Mouse (Mus musculus) stomach, adult 2 months (tissue): ENCODE data around the gene Olfr33. TPM values are rescaled to one million over a fixed set of nuclear protein-coding genes. Genes with fewer than 3 reads are reported as not detected.

Source experiments
- polyA plus RNA-seq: library from polyadenylated mRNA; depleted of rRNA; stranded (reverse); fragments of >200 nt; gene quantifications from 2 replicates; pipeline ENCODE4 v1.2.3, GENCODE M21; 2012; rRNA removed

Gene Olfr33
- polyA plus RNA-seq = 0.15 TPM in 1 of 2 replicates, not detected in the other

DNA sequence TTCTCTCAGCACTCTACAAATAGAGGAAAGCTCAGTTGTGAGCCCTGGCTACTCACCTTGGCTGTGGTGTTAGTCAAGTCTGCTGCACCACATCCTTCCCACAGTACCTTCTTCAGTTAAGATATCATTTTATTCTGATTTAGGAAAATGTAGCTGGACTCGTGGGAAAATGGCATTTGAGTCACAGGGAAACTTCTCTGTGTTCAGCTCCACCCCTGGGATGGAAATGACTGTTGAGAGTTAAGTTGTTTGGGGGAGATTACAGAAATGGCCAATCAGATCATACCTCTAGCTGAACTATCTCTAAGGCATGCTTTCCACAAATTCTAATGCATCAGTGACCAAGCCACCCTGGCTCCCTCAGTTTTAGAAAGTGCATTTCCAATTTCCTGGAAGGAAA is at the start of gene Olfr33:
Gene Olfr33 (minus strand): TSS at position 101 of the 400 bp plus-strand sequence.

DNA sequence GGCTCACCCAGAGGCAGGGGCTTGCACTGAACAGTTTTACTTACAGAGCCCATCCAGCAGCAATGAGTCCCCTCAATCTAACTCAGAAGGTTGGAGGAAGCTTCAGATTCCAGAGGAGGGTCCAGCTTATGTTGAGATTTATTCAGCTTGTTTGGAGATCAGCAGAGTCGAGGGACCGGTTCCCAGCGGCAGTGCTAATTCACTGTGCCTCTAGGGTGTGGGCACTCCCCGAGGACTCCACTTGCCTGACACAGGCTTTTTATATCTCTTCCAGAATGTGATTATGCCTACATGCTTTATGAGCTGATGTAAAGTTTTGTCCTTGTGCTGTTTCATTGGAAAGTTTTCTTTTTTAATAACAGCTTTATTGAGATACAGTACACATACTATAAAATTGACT is 40.4 kb upstream of the Olfr33 start, which contains the start of the genes Olfr560 and Olfr78:
Gene Olfr560 (minus strand): TSS at position 101 of the 400 bp plus-strand sequence.
Gene Olfr78 (minus strand): TSS at position 206 of the 400 bp plus-strand sequence.

DNA sequence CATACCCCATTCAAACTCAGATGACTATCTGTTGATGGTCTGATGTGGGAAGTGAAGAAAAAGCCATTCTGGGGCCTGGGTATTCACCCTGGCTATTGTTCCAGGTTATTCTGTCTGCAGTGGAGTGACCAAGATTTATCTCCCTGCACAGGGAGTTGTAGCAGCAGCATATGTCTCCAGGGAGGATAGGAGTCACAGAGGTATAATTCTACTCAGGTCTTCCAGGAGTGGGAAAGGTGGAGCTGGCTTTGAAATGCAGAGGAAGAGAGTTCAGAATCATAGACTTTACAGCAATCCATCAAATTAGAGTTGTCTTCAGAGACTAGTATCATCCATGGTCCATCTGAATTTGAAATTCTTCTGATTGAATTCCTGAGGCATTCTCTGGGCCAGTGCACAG is 8.5 kb upstream of the Olfr33 start, which contains the start of gene Olfr559:
Gene Olfr559 (minus strand): TSS at position 101 of the 400 bp plus-strand sequence.

DNA sequence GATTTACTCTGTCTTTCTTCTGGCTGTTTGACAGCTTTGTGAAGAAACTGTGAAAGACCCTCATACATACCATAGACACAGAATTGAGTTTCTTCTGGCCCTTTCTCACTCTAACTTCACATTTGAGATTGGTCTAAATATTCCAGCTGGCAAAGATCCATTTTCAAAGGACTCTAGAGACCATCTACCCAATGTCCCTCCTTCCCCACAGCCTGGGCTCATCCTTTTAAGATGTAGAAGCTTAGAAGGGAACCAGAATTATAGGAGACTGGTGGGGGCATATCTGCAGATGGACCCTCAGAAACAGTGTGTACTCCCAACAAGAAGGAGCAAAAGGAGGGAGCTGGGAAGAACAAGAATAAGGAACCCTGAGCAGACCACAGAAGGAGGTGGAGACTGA is 17.0 kb downstream of the Olfr33 start, which contains the start of gene Olfr558:
Gene Olfr558 (plus strand): TSS at position 301 of the 400 bp plus-strand sequence.

DNA sequence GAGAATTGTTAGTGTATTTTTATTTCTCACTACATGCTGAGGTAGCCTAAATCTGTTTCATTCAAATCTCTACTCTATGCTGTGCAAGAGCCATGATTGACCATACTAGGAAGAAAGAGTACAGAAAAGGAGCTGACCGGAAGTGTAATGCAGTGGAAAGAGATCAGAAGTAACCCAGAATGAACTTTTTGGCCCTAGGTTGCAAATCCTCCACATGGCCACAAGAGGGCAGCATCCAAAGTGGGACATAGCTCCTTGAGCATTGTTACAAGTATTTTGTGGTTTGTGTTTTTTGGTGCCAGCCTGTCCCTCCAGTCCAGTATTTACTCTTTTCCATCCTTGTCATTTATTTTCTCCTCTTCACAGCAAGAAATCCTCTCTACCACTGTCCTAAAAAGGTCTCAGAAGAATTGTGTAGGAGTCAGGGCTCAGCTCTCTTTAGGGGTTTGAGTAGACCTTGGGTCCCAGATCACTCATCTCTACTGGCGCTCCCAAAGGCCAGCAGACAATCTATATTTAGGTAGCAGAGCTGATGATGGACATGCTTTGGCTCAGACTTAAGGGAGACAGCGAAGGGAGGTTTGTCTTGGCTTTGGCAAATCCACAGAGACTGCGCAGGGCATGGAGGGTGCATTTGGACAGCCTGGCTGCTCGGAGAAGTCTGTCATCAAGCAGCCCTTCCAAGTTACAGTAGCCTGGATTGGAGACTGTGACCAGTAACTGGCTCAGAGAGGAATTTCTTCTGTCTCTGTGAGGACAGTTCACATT is 23.3 kb downstream of the Olfr33 start, which contains the start of gene Olfr557:
Gene Olfr557 (plus strand): TSS at position 553 of the 768 bp plus-strand sequence.

DNA sequence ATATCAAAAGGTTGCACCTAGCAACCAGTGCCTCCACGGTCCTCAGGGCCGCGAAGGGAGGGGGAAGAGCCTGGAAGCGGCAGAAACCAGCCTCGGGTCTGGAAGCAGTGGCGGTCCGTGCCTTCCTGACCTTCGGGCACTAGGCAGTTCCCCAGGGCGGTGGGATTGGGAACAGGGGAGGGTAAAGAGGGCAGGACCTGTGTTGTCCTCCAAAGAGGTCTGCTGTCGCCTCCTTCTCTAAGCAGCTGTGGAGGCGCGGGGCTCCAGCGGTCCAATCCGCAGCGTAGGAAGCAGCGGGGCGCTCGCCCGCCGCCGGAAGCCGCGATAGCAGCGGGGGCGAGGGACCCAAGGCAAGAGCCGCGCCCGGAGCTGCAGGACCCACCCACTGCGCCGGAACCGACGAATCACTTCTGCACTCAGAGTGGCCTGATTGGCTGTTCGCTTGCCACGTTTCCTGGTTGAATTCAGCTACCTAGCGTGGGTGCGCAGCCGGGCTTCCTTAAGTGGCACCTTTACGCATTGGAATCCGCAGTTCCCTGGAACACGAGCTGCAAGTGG is 31.8 kb downstream of the Olfr33 start, which contains the start of gene Trim68:
Gene Trim68 (minus strand): TSS at position 384 of the 558 bp plus-strand sequence.

DNA sequence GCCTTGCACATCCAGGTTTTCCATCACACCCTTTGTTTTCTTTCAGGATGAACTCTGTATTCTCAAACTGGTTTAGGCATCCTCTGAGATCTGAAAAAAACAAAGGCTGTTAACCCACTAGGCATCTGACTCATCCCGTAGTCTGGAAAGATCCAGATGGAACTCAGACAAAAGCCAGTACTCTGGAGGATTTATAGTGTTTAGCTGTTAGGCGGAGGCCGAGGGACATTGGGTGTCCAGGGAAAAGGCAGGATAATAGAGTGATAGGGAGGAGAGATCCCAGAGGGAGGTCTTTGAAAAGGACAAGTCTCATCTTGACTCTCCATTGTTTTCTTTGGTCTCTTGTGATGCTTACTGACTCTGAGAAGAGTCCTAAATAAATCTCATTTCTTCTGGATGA is 54.3 kb downstream of the Olfr33 start, which contains the start of gene Olfr556:
Gene Olfr556 (plus strand): TSS at position 301 of the 400 bp plus-strand sequence.

Other genes starting within 250 kb of the Olfr33 start
- gene Olfr543, start 237.4 kb downstream of the Olfr33 start, polyA plus RNA-seq = not detected in 2 replicates
- not detected in 2 replicates for gene Olfr544, start 230.8 kb downstream of the Olfr33 start, polyA plus RNA-seq
- gene Olfr545, start 219.5 kb downstream of the Olfr33 start, polyA plus RNA-seq = not detected in 2 replicates
- not detected in 2 replicates for gene Olfr547, start 184.3 kb downstream of the Olfr33 start, polyA plus RNA-seq
- not detected in 2 replicates for gene Olfr548-ps1, start 178.2 kb downstream of the Olfr33 start, polyA plus RNA-seq
- gene Olfr549, start 169.2 kb downstream of the Olfr33 start, polyA plus RNA-seq = not detected in 2 replicates
- 0.67 and 0.84 TPM in 2 replicates for gene Trim21, start 153.6 kb downstream of the Olfr33 start, polyA plus RNA-seq
- not detected in 2 replicates for gene Olfr550, start 147.6 kb downstream of the Olfr33 start, polyA plus RNA-seq
- gene Olfr551, start 127.2 kb downstream of the Olfr33 start, polyA plus RNA-seq = not detected in 2 replicates
- not detected in 2 replicates for gene Olfr552, start 121.3 kb downstream of the Olfr33 start, polyA plus RNA-seq
- not detected in 2 replicates for gene Olfr553, start 100.9 kb downstream of the Olfr33 start, polyA plus RNA-seq
- not detected in 2 replicates for gene Olfr554, start 80.6 kb downstream of the Olfr33 start, polyA plus RNA-seq
- not detected in 2 replicates for gene Olfr555, start 60.2 kb downstream of the Olfr33 start, polyA plus RNA-seq
- gene Olfr556, start 54.2 kb downstream of the Olfr33 start, polyA plus RNA-seq = not detected in 2 replicates
- 2.8 and 3.8 TPM in 2 replicates for gene Trim68, start 31.7 kb downstream of the Olfr33 start, polyA plus RNA-seq
- gene Olfr557, start 23.2 kb downstream of the Olfr33 start, polyA plus RNA-seq = not detected in 2 replicates
- gene Olfr558, start 16.9 kb downstream of the Olfr33 start, polyA plus RNA-seq = 0.15 and 0.35 TPM in 2 replicates
- gene Olfr559, start 8.4 kb upstream of the Olfr33 start, polyA plus RNA-seq = not detected in 2 replicates
- not detected in 2 replicates for gene Olfr560, start 40.3 kb upstream of the Olfr33 start, polyA plus RNA-seq
- gene Olfr78, start 40.4 kb upstream of the Olfr33 start, polyA plus RNA-seq = 0.41 and 0.78 TPM in 2 replicates
- not detected in 2 replicates for gene Olfr561, start 52.2 kb upstream of the Olfr33 start, polyA plus RNA-seq
- gene Olfr564, start 84.4 kb upstream of the Olfr33 start, polyA plus RNA-seq = not detected in 2 replicates
- gene Olfr566, start 139.7 kb upstream of the Olfr33 start, polyA plus RNA-seq = not detected in 2 replicates
- not detected in 2 replicates for gene Olfr568, start 158.1 kb upstream of the Olfr33 start, polyA plus RNA-seq
- gene Olfr569, start 171.8 kb upstream of the Olfr33 start, polyA plus RNA-seq = not detected in 2 replicates
- gene Olfr570, start 175.5 kb upstream of the Olfr33 start, polyA plus RNA-seq = not detected in 2 replicates
- not detected in 2 replicates for gene Olfr571, start 198.5 kb upstream of the Olfr33 start, polyA plus RNA-seq
- not detected in 2 replicates for gene Olfr572, start 205.3 kb upstream of the Olfr33 start, polyA plus RNA-seq
- gene Olfr573-ps1, start 223.5 kb upstream of the Olfr33 start, polyA plus RNA-seq = not detected in 2 replicates
- gene Olfr574, start 229.4 kb upstream of the Olfr33 start, polyA plus RNA-seq = not detected in 2 replicates
- not detected in 2 replicates for gene Olfr575, start 239.7 kb upstream of the Olfr33 start, polyA plus RNA-seq
- gene Olfr576, start 243.6 kb upstream of the Olfr33 start, polyA plus RNA-seq = not detected in 2 replicates